Mouse (Mus musculus) cerebellum, postnatal 25 days (tissue): ENCODE measurements around the gene Myo9a.
"Not testable (repeated sequence)": the region's sequence is repeated elsewhere in the genome, so short reads cannot be mapped to it uniquely, and the experiment has no call there.

Experiments
- DNase-seq, 2 experiments: peaks; one replicate each; pipeline ENCODE4 v3.0.0; 2021; ENCODE audit warnings: mixed read lengths in 2 of 2

The Myo9a gene

GRCm38 (mm10) chr9:59751966-59752365 is 1.3 kb downstream of the Myo9a start:
- peak in 1 of 2 experiments; percentile 17 for DNase-seq

DNA sequence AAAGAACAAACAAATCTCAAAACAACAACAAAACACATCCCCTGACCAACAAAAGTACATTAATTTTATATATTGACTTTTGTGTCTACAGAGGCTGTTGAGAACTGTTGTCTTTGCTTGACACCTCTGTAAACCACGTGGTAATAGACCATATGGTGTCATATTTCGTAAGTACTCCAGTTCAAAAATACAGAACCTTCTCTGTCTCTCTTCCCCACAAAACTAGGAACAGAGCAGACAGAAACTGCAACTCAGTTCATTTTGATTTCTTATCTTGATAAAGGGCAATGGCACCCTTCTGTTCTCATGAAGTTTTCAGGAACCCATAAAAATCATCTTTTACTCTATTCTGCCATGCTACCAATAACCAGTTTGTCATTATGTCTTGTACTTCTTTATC is 4.5 kb downstream of the Myo9a start:
- no peak for DNase-seq

- not testable (repeated sequence) for DNase-seq
Measured at GRCm38 (mm10) chr9:59757016-59757415, 6.3 kb downstream of the Myo9a start.

- peak in 1 of 2 experiments; percentile 11 for DNase-seq
Measured at GRCm38 (mm10) chr9:59760515-59760914, 9.8 kb downstream of the Myo9a start.

GRCm38 (mm10) chr9:59766966-59767461 is 16.3 kb downstream of the Myo9a start:
- DNase-seq = not testable (repeated sequence)

- DNase-seq = not testable (repeated sequence)
Measured at GRCm38 (mm10) chr9:59806046-59806774, 55.5 kb downstream of the Myo9a start.

- DNase-seq = no peak
Measured at GRCm38 (mm10) chr9:59884551-59884950, 133.9 kb downstream of the Myo9a start.

GRCm38 (mm10) chr9:59903382-59903781 is 152.7 kb downstream of the Myo9a start:
- no peak for DNase-seq

- no peak for DNase-seq
Measured at GRCm38 (mm10) chr9:59914761-59915160, 164.1 kb downstream of the Myo9a start.

- no peak for DNase-seq
Measured at GRCm38 (mm10) chr9:59930248-59930647, 179.6 kb downstream of the Myo9a start.

- DNase-seq = not testable (repeated sequence)
Measured at GRCm38 (mm10) chr9:59935866-59936265, 185.2 kb downstream of the Myo9a start.

DNA sequence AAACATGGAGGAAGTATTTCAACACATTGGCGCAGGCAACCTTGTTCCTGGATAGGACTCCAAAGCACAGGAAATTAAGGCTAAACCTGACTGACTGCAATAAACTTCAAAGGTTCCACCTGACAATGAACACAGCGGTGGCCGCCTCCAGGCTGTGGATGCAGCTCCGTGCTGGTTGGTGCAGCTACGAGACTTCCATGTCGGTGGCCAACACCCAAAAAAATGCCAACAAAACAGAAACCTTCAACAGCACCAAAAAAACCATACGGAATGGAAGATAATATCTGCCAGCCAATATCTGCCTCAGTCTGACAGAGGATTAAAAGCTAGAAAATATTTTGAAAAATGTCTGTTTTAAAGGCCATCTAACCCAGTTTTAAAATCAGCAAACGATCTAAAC is 187.8 kb downstream of the Myo9a start:
- DNase-seq = no peak

GRCm38 (mm10) chr9:59939691-59940090 is 189.0 kb downstream of the Myo9a start:
- DNase-seq = no peak

DNA sequence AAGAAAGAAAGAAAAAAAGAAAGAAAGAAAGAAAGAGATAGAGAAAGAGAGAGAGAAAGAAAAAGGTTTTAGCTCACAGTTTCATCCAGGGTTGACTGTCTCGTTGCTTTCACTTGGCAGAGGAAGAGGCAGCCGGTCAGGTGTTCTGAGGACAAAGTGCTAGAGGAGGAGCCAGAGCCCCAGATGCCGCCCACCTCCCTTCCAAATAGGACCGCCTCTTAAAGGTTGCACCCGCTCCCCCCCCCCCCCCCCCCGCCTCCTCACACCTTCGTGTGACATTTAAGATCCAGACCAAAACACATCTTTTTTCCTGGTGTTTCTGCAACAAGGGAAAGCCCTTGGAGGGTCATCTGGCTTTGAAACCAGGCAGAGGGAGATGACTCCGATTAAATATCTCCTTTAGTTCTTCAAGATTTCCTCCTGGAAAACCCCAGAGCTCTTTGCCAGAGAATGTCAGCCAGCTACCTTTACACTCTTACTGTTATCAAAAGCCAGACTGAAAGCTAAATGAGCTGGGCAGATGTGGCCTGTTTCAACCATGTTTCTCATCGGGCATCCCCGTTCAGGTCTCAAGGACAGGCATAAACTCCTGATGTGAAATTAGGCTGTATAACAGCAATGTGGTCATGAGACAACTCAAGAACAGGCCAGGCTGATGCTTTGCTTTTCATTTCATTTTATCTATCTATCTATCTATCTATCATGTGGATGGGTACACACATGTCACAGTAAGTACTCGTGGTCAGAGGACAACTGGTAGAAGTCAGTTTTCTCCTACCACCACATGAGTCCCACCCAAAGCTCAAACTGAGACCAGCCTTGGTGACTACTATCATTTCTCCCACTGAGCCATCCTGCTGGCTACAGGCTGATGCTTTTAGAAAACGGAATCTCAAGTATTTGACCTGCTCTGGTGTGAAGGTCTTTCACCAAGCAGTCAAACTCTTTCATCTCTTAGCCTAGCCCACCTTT is 190.5 kb downstream of the Myo9a start:
- no peak for DNase-seq

- DNase-seq = no peak
Measured at GRCm38 (mm10) chr9:59941885-59942350, 191.2 kb downstream of the Myo9a start.

GRCm38 (mm10) chr9:59942501-59943085 is 191.9 kb downstream of the Myo9a start:
- DNase-seq = no peak

GRCm38 (mm10) chr9:59943826-59944225 is 193.1 kb downstream of the Myo9a start:
- no peak for DNase-seq

DNA sequence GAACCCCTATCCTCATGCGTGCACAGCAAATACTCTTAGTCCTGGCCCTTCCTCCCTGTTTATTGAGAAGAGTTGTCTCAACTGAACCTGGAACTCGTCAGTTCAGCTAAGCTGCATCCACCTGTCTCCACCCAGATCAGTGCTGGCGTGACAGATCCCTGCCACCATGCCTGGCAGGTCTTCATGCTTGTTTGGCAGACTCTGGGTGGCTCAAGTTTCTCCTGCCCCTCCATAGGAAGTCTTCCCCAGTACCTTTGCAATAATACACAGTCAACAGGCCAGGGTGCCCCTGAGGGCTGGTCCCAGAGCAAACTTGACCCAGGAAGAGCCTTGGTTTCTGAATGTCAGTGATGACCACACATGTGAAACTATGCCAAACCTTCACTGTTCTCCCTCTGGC is 194.5 kb downstream of the Myo9a start:
- no peak for DNase-seq

- DNase-seq = no peak
Measured at GRCm38 (mm10) chr9:59947271-59947670, 196.6 kb downstream of the Myo9a start.

DNA sequence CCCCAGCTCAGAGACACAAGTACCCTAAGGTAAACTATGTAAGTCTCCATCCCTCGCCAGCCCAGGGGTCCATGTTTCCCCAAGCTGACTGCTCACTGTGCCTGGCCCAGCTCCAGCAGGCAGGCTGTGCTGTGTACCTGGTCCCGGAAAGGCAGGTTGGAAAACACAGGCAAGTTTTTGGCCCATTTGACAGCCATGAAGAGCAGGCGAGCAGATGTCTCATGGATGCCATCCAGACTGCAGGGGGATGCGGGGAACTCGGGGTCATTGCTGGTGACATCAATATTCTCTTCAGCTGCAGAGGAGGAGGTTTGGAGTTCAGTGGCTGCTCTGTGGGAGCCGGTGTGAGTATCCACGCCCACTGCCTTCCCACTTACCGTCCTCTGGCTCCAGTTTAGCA is 197.5 kb downstream of the Myo9a start:
- DNase-seq = peak in 1 of 2 experiments; percentile 28

DNA sequence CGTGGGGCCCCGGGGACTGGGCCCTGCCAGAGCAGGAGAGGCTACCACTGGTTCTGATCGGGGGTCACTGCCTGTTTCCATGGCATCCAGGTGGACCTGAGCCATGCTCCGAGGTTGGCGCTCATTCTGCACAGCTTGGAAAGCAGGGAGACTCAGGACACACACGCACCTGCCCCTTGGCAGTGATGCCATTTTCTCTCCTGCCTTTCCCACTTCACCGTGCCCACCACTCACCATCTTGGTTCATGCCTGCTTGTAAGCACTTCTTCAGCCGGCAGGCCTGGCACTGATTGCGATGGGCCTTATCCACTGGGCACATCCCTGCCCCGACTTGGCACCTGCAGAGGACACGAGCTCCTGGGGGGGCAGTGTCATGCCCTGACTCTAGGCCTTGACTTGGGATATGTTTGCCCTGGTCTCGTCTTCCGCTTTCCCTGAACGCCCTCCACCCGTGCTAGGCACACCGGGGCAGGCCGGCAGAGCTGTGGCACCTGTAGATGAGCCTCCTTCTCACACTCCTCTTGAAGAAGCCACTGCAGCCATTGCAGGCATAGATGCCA is 198.1 kb downstream of the Myo9a start:
- DNase-seq = peak in 1 of 2 experiments; percentile 15

DNA sequence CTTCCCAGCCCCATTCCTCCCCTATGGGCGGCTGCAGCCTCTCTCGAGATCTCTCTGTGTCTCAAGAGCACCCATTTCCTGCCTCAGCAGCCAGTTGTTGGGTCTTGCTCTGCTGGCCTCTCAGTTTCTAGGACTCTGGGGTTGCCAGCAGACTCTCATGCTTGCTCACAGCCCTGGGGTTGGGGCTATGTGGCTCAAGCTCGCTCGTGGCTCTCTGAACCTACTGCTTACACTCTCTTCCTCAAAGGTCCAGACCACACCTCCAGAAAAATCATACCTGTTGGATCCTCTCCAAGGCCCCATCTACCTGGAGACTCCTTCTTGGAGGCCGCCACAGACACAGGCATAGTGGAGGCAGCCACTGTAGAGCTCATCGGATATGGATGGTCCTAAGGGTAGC is 198.8 kb downstream of the Myo9a start:
- DNase-seq = no peak

GRCm38 (mm10) chr9:59949981-59950380 is 199.3 kb downstream of the Myo9a start:
- no peak for DNase-seq
